Mouse (Mus musculus): ENCODE measurements around the gene Ikzf1. TPM values are rescaled to one million over a fixed set of nuclear protein-coding genes. Genes with fewer than 3 reads are reported as not detected.

Ikzf1 gene
- polyA plus RNA-seq, 1 experiment from 2014 or later = 0.39 TPM

DNA sequence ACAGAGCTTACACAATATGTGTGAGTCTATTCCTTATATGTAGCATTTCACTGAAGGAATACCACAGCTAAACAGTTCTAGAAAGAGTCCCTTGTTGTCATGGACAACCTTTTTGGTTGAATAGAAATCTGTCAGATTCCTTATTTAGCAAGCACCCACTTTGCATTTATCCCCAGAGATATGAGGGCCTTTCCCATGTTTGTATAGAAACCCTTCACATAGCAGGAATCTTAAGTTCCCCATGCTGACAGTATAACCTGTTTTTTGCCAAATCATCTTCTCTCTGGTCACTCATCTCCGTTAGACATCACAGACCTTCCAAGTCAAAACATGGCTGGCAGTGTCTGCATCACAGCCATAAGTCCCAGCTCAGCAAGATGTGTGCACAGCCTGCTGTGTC lies 59.4 kb downstream of the Ikzf1 start:
- TF ChIP-seq CTCF (IDR thresholded peaks at IDR 0.05; ENCODE audit: low read depth) (no peak), EP300 (optimal IDR thresholded peaks at IDR 0.05) (no peak)
- H3K4me1 ChIP-seq (replicated peaks; ENCODE audit: control insufficient read depth, insufficient read depth) = no peaks in the 10 kb centered on the region
- 55% methylated on average over 1 of the region's 1 CpGs for WGBS

DNA sequence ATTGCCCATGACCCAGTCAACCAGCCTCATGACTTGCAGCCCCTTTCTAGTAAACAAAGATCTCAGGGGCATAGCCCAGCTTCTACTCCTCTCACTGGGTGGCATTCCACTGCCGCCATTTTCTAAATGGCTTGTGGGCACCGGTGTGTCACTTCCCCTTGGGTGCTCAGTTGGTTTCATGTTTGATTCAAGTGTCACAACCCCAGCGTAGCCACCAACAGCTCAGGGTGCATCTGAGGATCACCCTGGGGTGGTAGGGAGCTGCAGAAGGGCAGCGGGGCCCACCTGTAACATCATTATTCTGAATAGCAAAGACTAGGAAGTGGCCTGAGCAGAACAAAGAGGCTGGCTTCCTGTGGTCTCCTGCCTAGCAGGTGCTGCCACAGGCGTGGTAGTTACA lies 66.3 kb downstream of the Ikzf1 start:
- no peak for DNase-seq (ENCODE audit: low spot score)
- H3K27ac ChIP-seq (replicated peaks) = no peak overlapping the region
- no peaks in the 10 kb centered on the region for H3K4me1 ChIP-seq (replicated peaks; ENCODE audit: control insufficient read depth, insufficient read depth)
- no peak overlapping the region for H3K9ac ChIP-seq (ENCODE audit: low read length)
- H3K4me3 ChIP-seq (ENCODE audit: low read depth, low read length) = no peak overlapping the region
- no peaks in the 10 kb centered on the region for H3K9me3 ChIP-seq (ENCODE audit: control insufficient read depth, low read length)
- H3K36me3 ChIP-seq (ENCODE audit: control insufficient read depth, insufficient read depth, low read length) = no peaks in the 10 kb centered on the region
- H3K4me2 ChIP-seq (replicated peaks; ENCODE audit: low read depth) = no peak overlapping the region
- TF ChIP-seq CTCF (IDR thresholded peaks at IDR 0.05; ENCODE audit: low read depth) (no peak), EP300 (optimal IDR thresholded peaks at IDR 0.05) (no peak)
- H3K27me3 ChIP-seq (ENCODE audit: control insufficient read depth, insufficient read depth, low read length) = no peaks in the 10 kb centered on the region
- WGBS = 83% methylated on average over 5 of the region's 5 CpGs
- no peak for ATAC-seq (ENCODE audit: low FRiP score, low TSS enrichment)

More for the DNA sequence above, 59.4 kb downstream of the Ikzf1 start:
- ATAC-seq (ENCODE audit: low FRiP score, low TSS enrichment) (no peak), DNase-seq (ENCODE audit: low spot score) (no peak)
- no peak overlapping the region for H3K27ac ChIP-seq (replicated peaks)
- H3K9me3 ChIP-seq (ENCODE audit: control insufficient read depth, low read length) = no peaks in the 10 kb centered on the region
- no peaks in the 10 kb centered on the region for H3K36me3 ChIP-seq (ENCODE audit: control insufficient read depth, insufficient read depth, low read length)
- H3K27me3 ChIP-seq (ENCODE audit: control insufficient read depth, insufficient read depth, low read length) = no peaks in the 10 kb centered on the region
- no peak overlapping the region for H3K4me2 ChIP-seq (replicated peaks; ENCODE audit: low read depth)
- no peak overlapping the region for H3K4me3 ChIP-seq (ENCODE audit: low read depth, low read length)
- no peak overlapping the region for H3K9ac ChIP-seq (ENCODE audit: low read length)

DNA sequence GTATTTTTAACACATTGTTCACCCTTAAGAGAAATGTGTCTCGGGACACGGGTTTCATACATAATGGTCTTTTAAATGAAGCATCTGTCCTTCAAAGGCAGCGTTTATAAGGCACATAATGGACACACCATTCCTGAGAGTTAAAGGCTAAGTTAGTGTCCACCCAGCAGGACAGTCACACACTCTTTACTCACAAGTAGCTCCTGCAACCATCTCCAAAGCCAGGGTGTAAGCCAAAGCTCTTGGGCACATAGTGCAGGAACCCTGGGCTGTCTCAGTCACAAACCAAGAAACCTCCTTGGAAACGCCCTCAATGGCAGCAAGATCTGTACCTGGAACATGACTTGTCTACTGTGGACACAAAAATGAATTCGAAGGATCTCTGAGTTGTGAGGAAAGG lies 68.1 kb downstream of the Ikzf1 start:
- Histone ChIP-seq H3K27ac (replicated peaks) (no peak overlapping the region), H3K9ac (ENCODE audit: low read length) (no peak overlapping the region), H3K4me1 (replicated peaks; ENCODE audit: control insufficient read depth, insufficient read depth) (no peaks in the 10 kb centered on the region), H3K36me3 (ENCODE audit: control insufficient read depth, insufficient read depth, low read length) (no peaks in the 10 kb centered on the region), H3K9me3 (ENCODE audit: control insufficient read depth, low read length) (no peaks in the 10 kb centered on the region), H3K4me2 (replicated peaks; ENCODE audit: low read depth) (no peak overlapping the region), H3K4me3 (ENCODE audit: low read depth, low read length) (no peak overlapping the region), H3K27me3 (ENCODE audit: control insufficient read depth, insufficient read depth, low read length) (no peaks in the 10 kb centered on the region)
- no peak for DNase-seq (ENCODE audit: low spot score)
- WGBS = 79% methylated on average over 5 of the region's 5 CpGs
- TF ChIP-seq EP300 (optimal IDR thresholded peaks at IDR 0.05) = no peak
- no peak for TF ChIP-seq CTCF (IDR thresholded peaks at IDR 0.05; ENCODE audit: low read depth)
- no peak for ATAC-seq (ENCODE audit: low FRiP score, low TSS enrichment)

DNA sequence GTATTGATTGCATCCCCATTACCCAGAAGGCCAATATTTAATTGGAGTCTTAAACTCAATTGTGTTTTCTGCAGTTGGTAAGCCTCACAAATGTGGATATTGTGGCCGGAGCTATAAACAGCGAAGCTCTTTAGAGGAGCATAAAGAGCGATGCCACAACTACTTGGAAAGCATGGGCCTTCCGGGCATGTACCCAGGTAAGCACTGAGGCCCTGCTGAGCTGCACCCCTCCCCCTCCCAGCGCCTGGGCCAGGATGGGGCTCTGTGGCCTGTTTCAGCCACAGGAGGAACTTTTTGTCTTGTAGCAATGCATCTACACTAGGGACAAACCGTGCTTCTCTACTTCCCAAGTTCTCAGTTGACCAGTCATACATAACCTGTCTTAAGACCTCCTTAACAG lies 73.3 kb downstream of the Ikzf1 start:
- H3K9ac ChIP-seq (ENCODE audit: low read length) = no peak overlapping the region
- no peak for TF ChIP-seq CTCF (IDR thresholded peaks at IDR 0.05; ENCODE audit: low read depth)
- no peak for TF ChIP-seq EP300 (optimal IDR thresholded peaks at IDR 0.05)
- ATAC-seq (ENCODE audit: low FRiP score, low TSS enrichment) (no peak), DNase-seq (ENCODE audit: low spot score) (no peak)
- no peak overlapping the region for H3K27ac ChIP-seq (replicated peaks)
- H3K4me1 ChIP-seq (replicated peaks; ENCODE audit: control insufficient read depth, insufficient read depth) = no peaks in the 10 kb centered on the region
- no peak overlapping the region for H3K4me2 ChIP-seq (replicated peaks; ENCODE audit: low read depth)
- no peaks in the 10 kb centered on the region for H3K27me3 ChIP-seq (ENCODE audit: control insufficient read depth, insufficient read depth, low read length)
- H3K4me3 ChIP-seq (ENCODE audit: low read depth, low read length) = no peak overlapping the region
- no peaks in the 10 kb centered on the region for H3K36me3 ChIP-seq (ENCODE audit: control insufficient read depth, insufficient read depth, low read length)
- H3K9me3 ChIP-seq (ENCODE audit: control insufficient read depth, low read length) = no peaks in the 10 kb centered on the region
- WGBS = 84% methylated on average over 6 of the region's 6 CpGs

DNA sequence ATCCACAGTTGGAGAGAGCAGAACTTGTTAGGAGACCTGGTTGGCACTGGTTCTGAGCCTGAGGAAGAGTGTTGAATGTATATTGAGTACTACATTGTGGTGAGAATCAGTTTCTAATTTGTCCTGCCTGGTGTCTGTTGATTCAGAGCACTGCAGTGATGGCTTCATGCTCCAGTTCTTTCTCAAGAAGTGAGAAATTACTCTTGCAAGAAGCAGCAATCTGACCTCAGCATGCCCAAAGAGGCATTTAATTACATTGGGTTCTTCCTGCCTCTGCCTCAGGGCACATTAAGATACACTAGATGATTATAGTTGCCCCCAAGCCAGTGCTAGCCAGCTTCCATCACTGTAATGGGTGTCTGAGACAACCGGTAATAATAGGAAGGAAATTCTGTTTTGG lies 74.1 kb downstream of the Ikzf1 start:
- Histone ChIP-seq H3K4me3 (ENCODE audit: low read depth, low read length) (no peak overlapping the region), H3K27me3 (ENCODE audit: control insufficient read depth, insufficient read depth, low read length) (no peaks in the 10 kb centered on the region), H3K36me3 (ENCODE audit: control insufficient read depth, insufficient read depth, low read length) (no peaks in the 10 kb centered on the region), H3K9ac (ENCODE audit: low read length) (no peak overlapping the region), H3K9me3 (ENCODE audit: control insufficient read depth, low read length) (no peaks in the 10 kb centered on the region), H3K4me1 (replicated peaks; ENCODE audit: control insufficient read depth, insufficient read depth) (no peaks in the 10 kb centered on the region), H3K4me2 (replicated peaks; ENCODE audit: low read depth) (no peak overlapping the region), H3K27ac (replicated peaks) (no peak overlapping the region)
- DNase-seq (ENCODE audit: low spot score) = no peak
- TF ChIP-seq EP300 (optimal IDR thresholded peaks at IDR 0.05) (no peak), CTCF (IDR thresholded peaks at IDR 0.05; ENCODE audit: low read depth) (no peak)
- no peak for ATAC-seq (ENCODE audit: low FRiP score, low TSS enrichment)
- 97% methylated on average over 1 of the region's 1 CpGs for WGBS

DNA sequence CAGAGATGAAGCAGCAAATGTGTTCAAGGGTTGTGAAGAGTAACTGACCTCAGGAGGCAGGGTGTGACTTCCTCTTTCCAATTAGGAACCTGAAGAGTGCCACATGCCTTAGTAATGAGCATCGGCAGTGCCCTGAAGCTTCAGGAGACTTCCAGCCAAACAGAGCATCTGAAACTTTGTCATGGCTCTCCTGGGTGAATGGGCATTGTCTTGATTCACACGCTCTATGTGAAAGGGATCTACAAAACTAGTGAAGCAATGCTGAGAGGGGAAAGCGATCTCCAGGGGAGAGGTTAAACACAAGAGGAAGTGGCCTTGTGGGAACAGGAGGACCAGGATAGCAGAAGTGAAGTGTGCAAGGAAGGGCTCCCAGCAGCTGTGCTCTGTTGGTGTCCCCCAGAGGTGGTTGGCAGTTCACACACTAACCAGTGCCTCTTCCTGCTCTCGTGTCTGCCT lies 78.4 kb downstream of the Ikzf1 start:
- TF ChIP-seq EP300 (optimal IDR thresholded peaks at IDR 0.05) (no peak), CTCF (IDR thresholded peaks at IDR 0.05; ENCODE audit: low read depth) (no peak)
- H3K27me3 ChIP-seq (ENCODE audit: control insufficient read depth, insufficient read depth, low read length) = no peaks in the 10 kb centered on the region
- H3K27ac ChIP-seq (replicated peaks) = no peak overlapping the region
- no peak overlapping the region for H3K4me3 ChIP-seq (ENCODE audit: low read depth, low read length)
- no peaks in the 10 kb centered on the region for H3K36me3 ChIP-seq (ENCODE audit: control insufficient read depth, insufficient read depth, low read length)
- WGBS = 60% methylated on average over 4 of the region's 4 CpGs
- H3K4me2 ChIP-seq (replicated peaks; ENCODE audit: low read depth) = no peak overlapping the region
- ATAC-seq (ENCODE audit: low FRiP score, low TSS enrichment) (no peak), DNase-seq (ENCODE audit: low spot score) (no peak)
- H3K9me3 ChIP-seq (ENCODE audit: control insufficient read depth, low read length) = no peaks in the 10 kb centered on the region
- H3K4me1 ChIP-seq (replicated peaks; ENCODE audit: control insufficient read depth, insufficient read depth) = no peaks in the 10 kb centered on the region
- H3K9ac ChIP-seq (ENCODE audit: low read length) = no peak overlapping the region
